Mouse (Mus musculus) CD4-positive, CD25-positive, alpha-beta regulatory T cell, adult 4 months (primary cell): Measurements from ENCODE around the gene Cars2. TPM values are rescaled to one million over a fixed set of nuclear protein-coding genes. Genes with fewer than 3 reads are reported as not detected.
"Not testable (repeated sequence)": the region's sequence is repeated elsewhere in the genome, so short reads cannot be mapped to it uniquely, and the experiment has no call there.

Experiments
- ATAC-seq: one replicate; pipeline ENCODE4 v1.8.0; 2017
- polyA plus RNA-seq, 2 experiments: library from polyadenylated mRNA; unstranded; fragments of 100-300 nt; shearing (Covaris generic); gene quantifications; one replicate each; pipeline ENCODE4 v1.2.1; 2017

Gene Cars2
- polyA plus RNA-seq, 2 experiments from 2014 or later: 11.8 to 14.4 TPM

DNA sequence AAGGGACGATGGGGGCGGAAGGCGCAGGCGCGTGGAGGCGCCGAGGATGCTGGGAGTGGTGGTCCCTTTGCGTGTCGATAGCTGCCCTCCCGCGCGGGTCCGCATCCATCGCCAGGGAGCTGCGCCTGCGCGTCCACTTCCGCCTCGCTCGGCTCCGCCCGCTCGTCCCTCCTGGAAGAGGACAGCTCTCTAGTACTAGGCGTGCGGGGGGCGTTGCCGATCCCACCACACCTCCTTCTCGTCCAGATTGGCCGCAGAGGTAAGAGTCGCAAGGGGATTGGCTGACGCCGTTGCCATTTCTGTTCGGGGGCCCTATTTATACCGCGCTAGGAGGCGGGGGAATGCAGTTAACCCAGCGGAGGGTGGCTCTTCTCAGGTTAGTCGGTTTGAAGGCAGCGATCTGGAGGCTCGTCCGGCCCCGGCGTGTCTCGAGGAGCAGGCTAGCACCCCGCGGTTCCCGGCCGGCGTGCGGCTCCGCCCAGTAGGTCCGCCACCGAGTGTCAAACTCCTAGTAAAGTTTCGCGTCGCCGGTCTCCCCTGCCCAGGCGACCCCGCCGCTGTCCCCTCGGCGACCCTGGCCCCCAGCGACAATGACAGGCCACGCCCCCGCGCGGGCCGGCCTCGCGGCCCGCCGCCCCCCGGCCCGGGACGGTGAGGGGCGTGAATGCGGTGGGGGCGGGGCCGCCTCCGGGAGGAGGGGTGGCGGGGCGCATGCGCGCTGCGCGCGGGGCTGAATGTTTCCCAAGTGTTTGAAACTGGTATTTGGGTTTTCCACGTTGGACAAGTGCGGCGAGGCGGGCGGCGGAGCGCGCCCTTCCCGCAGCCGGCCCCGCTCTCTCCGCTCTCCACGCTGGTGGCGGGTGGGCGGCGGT is 5.4 kb upstream of the Cars2 start:
- peak; percentile 65 for ATAC-seq

DNA sequence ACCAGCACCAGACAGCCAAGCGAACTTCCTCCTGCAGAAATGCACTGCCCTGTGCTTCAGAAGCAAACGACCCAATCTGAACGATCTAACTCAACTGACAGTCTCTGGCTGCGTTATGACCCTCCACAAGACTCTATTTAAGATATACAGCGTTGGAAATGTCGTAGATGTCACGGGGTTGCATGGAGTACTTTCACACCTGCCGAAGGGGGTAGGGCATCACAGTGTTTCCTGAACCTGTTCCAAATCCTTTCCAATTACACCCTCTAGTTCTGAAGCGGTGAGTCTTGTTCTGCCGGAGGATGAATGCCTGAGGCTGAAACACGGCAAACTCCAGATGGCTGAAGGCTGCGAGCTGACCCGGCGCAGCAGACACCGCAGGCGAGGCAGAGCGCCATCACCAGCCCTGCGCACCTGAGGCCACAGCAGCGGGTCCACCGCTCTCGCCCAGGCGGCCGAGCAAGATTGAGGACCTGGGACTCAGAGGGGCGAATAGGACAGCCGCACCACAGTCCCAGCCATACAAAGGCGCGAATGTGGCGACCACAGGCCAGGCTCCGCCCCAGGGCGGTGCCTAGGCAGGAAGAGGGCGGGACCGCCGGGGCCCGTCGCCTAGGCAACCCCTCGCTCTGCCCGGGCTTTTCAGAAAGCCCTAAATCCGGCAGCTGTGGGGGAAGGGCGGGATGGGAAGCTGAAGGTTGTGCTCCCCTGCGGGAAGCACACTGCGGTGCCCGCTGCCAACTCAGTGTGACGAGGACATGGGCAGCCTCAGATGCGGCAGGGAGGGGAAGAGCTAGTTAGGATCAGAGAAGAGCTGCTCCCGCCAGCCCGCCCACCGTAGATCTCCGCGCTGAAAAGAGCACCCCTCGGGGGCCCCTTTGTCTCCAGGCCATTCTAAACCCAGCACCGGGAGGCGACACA is 4.5 kb upstream of the Cars2 start, which contains the start of gene Ing1:
Ing1 (plus strand) TSS at position 773 of the 921 bp plus-strand sequence.
- peak; percentile 40 for ATAC-seq

DNA sequence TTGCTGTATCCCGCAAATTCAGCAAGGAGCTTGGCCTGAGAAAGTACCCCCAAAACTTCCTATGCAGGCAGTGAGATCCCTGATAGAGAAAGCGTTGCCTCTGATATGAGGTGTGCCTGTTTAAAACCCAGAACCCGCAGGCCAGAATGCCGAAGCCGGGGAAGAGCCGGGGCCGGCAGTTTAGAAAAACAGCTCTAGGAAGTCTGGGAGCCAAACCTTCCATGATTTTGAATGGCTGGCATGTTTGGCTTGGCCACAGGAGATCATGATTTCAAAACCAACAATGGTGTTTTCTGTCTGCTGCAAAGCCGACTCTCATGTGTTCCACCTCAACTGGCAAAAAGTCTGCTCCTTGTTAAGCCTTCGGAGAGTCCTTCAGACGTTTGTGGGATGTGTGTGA is 1.8 kb upstream of the Cars2 start:
- no peak for ATAC-seq

DNA sequence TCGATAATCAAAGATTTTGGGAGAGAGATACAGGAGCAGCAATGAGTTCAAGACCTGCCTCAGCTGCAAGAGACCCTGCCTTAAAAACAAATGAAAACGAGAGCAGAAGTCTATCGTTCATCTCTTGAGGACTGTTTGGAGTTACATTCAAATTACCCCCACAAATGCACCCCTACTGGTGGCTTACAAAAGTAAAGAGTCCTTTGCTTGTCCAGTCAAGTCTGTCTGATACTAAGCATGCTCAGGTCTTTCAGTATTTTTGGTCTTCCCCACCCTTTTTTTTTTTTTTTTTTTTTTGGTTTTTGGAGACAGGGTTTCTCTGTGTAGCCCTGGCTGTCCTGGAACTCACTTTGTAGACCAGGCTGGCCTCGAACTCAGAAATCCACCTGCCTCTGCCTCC is 914 bp upstream of the Cars2 start:
- not testable (repeated sequence) for ATAC-seq

DNA sequence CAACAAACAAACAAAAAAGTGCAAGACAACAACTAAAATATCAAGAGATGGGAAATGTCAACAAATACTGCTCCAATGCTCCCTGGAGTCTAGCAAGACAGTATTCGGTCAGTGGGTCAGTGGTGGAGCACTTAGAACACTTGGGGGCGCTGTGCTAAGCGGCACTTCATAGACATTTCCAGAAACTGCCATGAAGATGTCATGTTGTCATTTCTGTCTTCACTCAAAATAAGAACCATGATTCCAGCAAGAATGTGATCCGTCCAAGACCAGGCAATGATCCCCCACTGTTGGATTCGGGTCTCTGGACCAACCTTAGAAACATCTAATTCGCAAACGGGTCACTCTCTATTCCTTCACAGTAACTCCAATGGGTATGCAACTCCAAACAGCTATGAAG is 877 bp downstream of the Cars2 start:
- no peak for ATAC-seq

DNA sequence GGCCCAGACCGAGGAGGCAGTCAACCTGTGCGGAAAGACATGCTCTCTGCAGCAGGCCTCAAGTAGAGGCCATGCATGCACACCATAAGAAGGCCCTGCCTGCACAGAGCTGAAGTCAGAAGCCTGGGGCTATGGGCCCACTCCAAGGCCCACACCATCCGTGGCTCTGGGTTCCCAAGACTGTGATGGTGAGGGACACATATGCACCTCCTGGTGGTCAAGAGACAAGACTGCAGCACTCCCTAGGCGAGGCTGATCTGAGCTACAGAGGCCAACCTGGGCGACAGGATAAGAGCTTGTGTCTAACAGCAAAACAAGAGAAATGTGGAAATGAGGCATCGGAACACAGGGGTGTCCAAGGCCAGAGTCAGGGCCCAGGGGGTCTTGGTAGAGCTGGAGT is 3.5 kb downstream of the Cars2 start:
- ATAC-seq: no peak

DNA sequence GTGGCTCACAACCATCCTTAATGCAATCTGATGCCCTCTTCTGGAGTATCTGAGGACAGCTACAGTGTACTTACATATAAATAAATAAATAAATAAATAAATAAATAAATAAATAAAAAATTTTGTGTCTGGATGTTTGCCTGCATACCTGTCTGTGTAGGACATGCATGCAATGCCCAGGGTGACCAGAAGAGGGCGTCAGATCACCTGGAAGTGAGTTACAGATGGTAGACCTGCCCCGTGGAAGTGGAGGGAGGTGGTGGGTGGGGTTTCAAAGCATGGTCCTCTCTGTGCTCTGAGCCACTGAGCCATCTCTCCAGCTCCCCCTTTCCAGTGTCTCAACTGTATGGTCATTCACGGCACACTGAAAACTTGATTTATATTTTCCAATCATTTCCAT is 6.2 kb downstream of the Cars2 start:
- ATAC-seq: peak; percentile 82

DNA sequence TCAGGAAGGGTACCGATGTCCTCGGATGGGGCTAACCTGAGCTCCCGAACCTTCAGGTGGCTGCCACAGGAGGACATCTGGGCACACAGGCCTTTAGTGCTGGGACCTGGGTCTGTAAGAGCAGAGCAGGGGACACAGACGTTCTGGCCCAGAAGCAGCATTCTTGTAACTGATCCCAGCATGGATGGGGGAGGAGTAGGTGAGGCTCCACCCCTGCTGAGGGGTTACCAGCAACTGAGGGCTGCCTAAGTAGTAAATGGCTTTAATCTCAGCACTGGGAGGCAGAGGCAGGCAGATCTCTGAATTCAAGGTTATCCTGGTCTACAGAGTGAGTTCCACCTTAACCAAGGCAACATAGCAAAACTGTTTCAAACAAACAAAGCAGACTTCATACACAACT is 7.7 kb downstream of the Cars2 start:
- no peak for ATAC-seq

DNA sequence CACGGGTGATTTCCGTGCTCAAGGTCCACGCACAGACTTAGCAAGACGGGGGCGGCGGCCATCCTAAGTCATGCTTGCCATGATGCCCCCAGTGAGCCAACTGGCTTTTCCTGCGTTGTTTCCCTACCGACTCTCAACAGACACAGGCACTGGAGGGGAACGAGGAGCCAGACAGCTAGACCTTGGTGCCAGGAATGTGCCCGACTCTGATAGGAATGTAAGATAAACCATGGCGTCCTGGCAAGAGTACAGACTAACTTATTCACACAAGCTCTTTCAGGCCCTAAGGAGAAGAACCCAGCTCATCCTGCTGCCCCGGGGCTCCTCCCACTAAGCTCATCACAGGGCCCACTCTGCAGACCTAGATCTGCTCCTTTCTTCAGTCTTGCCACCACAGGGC is 8.6 kb downstream of the Cars2 start:
- ATAC-seq: no peak

DNA sequence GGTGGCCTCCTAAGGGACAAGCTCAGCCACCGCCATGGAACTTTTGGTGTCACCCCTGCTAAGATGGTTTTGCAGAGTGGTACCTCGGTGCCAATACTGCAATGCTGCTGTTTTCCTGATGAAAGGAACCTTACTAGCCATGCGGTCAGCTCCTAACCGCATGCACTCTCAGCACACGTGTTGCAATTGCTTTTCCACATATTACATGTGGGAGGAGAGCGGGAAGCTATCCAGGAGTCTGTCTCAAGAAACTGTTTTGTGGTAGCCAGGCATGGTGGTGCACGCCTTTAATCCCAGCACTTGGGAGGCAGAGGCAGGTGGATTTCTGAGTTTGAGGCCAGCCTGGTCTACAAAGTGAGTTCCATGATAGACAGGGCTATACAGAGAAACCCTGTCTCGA is 10.4 kb downstream of the Cars2 start:
- no peak for ATAC-seq

DNA sequence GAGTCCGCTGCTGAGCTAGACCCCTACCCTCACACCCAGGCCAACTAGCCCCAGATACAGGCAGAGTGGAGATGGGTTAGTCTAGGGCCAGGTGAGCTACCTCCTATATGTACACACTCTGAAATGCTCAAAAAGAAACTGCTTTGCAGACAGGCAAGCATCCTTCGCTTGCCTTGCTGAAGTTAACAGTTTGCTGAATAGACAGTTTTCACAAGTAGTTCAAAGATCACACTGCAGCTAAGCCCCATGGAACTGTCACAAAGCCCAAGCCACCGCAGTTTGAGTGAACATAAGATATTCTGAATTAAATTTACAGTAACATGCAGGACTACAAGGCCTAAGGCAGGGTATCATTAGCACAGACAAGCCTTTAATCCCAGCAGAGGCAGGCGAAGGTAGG is 11.5 kb downstream of the Cars2 start:
- ATAC-seq: no peak

DNA sequence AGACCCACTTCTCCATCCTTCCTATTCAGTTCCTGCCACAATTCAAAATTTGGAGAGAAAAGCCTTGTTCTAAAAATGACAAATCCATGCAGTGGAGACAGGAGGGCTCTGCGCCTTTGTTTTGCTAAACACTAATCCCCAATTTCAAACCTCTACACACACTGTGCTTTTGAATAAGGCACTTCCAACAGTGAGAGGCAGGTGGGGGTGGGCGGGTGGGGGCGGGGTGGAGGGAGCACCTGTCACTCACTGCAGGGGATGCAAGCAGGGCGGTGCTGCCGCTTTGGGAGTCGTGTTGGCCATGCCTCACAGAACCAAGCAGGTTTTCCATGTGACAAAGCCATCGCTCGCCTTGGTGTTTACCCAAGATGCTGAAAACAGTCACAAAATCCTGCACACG is 16.1 kb downstream of the Cars2 start:
- no peak for ATAC-seq

DNA sequence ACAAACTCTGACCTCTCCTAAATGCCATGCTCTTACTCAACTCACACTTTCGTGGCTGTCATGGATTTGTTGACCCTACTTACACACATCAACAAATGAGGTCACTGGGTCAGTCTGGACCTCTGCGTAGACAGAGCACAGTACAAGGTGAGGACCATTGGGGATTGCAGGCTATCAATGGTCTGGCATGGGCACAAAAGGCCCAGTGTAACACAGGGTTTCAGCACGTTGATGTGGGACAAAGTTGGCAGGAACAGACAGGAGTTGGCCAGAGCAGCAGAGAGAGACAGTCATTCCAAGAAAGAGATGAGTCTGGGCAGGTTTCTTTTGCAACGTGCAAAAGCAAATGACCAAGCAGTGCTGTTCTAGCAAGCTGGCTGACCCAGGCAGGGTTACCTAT is 19.7 kb downstream of the Cars2 start:
- ATAC-seq: no peak

DNA sequence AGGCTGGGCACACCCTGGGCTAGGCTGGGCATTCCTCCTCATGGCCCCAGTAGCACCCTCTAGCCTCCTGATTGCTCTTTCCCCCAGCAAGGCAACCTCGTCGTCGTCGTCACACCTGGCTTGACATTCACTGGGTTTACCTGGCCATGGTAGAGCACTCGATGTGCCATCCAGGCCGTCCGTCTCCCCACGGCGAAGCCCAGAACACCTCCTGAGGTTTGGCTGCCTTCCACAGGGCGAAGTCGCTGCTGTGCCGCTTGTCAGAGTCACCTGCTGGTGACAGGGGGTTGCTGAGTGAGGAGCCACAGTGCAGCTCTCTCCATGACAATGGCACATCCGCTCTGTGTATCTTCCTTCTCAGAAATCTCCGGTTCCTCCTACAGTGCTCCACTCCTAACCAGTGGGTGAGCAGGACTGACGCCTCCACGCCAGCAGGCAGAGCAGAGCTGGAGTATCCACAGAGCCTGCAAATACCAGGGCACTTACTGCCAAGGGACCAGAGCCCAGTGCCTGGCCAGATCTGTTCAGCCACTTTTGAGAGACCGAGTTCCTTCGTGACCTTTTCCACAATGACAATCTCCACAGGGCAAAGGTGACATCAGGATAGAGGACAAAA is 20.3 kb downstream of the Cars2 start:
- no peak for ATAC-seq

DNA sequence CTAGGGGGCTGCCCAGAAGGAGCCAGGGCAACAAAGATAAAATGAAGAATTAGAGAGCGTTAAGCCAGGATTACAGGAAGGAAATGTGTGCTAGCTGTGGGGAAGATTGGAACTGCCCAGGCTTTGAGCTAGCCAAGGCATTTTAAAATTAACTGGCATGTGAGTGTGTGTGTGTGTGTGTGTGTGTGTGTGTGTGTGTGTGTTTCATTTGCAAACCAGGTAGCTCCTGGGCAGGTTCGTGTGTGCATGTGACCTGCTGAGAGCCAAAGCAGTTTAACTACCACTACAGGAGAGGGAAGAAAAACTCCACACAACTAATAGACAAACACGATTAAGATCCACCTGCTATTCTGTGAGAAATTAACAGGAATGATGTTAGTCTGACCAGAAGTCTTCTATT is 27.3 kb downstream of the Cars2 start:
- ATAC-seq: no peak

DNA sequence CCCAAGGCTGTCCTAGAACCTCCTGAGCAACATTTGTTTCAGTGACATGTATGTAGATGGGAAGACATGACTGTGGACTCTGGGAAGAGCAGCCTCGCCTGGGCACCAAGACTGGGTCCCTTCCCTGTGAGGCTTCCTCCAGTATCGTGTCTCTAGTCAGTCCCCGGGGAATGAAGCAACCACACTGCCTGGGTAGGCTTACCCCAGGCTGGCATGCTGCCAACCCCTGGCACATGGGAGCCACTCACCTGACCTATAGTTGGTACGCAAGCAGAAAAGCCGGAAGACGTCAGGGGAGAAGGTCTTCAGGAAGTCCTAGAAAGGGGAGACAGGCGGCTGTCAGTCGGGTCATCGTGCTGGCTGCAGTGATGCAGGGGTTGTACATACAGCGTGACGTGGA is 31.9 kb downstream of the Cars2 start:
- ATAC-seq: no peak

DNA sequence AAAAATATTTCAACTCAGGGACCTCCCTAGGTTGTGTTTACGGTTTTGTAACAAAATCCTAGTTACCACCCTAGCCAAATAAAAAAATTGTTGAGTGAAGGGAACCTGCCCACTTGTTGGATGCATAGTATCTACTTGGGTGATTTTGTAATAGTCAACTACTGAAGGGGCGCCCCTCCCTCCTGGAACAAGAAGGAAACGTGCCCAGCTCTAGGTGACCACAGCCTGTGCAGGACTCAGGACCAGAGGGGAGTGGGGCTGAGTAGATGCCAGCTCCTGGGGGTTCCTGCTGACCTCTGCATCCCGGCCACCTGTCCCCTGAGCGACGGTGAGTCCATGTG is 32.6 kb downstream of the Cars2 start:
- no peak for ATAC-seq

DNA sequence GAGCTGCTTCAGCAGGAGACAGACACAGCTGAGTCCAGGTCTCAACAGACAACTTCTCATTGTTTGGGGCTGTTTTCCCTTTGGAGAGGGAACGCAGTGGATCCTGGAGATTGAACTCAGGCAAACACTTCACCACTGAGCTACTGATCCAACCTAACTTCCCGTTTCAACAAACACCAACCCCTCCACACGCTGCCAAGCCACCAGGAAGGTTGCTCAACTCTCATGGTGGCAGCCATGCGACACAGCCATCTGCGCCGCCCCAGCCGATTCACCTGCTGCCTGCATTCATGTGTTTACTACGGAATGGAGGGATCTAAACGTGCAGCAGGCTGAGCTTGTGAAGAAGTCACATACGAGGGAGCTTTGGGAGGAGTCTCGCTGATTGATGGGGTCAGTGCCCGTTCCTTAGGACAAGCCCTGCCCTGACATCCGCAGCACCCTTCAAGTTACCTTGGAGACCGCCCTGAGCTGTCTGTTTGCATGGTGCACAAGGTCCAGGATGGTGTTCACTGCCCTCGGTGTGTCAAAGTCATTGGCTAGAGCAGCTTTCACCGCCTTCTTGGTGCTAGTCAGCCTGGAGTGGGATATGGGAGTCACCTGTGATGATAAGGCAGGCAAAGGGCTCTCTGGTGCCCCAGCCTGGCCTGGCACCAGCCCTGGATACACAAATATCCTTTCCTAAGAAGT is 33.1 kb downstream of the Cars2 start:
- ATAC-seq: no peak

DNA sequence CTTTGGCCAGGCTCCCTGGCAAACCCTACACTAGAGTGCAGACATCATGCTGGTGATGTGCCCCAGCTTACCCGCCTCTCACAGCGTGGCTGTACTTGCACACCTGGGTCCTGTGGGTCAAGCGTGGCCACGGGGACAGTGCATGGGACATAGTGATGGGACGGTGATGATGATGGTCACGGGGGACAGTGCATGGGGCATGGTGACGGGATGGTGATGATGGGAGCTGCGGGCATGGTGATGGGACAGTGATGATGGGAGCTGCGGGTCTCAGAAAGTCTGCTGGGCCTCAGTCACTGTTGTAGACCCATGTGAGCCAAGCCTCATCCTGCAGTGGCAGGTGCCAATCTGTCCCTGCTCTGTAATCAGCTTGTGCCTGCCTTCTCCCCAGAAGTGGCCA is 34.3 kb downstream of the Cars2 start:
- ATAC-seq: no peak

DNA sequence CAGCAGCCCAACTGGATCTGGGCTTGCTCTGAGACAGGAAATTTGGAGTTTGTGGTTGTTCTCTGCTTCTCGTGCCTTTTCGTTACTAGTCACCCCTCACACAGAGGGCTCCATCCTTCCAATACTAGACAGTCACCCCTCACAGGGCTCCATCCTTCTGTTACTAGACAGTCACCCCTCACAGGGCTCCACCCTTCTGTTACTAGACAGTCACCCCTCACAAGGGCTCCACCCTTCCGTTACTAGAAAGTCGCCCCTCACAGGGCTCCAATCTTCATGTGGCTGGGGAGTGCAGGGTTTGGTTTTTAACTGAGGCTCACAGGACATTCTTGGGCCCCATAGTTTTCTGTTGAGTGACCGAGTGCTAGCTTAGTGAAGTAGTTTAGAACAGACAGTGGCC is 37.3 kb downstream of the Cars2 start:
- ATAC-seq: no peak

DNA sequence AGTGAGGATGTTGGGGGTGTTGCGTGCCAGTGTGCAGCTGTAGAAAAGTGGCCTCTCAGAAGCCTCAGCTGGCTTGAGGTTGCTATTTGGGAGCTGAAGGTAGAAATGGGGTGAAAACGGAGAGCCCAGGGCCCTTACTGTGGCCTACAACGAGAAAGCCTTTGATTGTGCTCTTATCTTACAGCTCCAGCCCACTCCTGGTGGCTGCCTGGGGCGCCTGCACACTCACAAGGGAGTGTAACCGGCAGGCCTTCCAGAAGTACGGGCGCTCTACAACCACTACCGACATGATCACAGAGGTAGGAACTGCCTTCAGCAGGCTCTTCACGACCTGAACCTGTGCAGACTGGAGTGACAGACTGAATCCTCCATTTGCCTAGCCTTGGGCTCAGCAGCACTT is 37.9 kb downstream of the Cars2 start:
- no peak for ATAC-seq

DNA sequence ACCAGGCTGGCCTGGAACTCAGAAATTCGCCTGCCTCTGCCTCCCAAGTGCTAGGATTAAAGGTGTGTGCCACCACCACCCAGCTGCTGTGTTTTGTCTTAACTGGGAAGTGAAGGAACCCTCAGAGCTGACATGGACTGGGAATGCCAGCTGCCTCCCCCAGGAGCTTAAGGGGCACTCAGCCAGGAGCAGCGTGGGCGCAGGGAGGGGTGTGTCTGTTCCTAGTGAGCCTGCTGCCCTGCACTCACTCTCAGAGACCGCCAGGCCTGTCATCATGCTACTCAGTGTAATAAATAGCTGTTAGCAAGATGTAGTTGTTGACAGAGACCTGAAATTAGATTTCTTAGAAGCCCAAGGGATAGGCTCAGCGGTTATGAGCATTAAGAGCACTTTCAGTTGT is 39.6 kb downstream of the Cars2 start:
- ATAC-seq: no peak

DNA sequence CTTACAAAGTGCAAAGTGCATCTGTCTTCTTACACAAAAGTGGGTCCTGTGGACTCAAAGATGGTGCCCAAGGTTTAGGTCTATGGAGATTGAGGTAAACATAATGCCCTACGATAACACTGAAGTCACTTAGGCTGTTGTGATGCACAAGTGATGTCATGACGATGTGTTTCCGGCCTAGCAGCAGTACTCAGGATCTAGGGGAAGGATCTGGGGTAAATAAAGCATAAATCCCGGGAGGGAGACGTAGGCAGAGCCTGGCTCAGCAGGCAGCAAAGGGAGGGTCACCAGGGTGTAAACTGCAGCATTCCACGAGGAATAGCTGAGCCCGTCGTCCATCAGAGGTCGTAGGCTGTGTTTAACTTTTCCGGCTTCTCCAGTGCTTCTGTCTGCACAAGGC is 41.7 kb downstream of the Cars2 start:
- no peak for ATAC-seq
